Mouse (Mus musculus) ES-Bruce4 (cell line): Measurements from ENCODE around the gene Atg2a.

Source experiments
- CTCF ChIP-seq: IDR thresholded peaks from one replicate; pipeline ENCODE4 v1.8.1; 2011; ENCODE audit warnings: low read depth, low read length
- POLR2A ChIP-seq: IDR thresholded peaks from one replicate; pipeline ENCODE4 v1.8.1; 2011; ENCODE audit warnings: low read length; ENCODE audit not compliant: insufficient read depth

GRCm38 (mm10) chr19:6271206-6271605 is 29.7 kb downstream of the Atg2a start:
- TF ChIP-seq CTCF (no peak), POLR2A (no peak)
